Mouse (Mus musculus): ENCODE measurements around the gene Pigk.
A peak's percentile ranks its signal among the peaks of the same experiment; 100 is the strongest.

DNA sequence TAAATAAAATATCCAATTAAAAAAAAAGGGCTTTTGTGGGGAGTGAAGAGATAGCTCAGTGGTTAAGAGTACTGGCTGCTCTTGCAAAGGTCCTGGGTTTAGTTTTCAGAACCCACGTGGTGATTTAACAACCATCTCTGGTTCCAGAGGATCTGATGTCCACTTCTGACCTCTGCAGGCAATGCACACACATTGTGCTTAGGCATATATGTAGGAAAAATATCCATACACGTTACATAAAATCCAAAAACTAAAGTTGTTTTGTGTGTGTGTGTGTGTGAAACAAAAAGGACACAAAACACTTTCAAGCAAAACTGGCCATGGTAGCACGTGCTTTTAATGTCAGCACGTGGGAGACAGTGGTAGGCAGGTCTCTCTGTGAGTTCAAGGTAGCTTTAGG lies 943 bp upstream of the Pigk start:
- peak; percentile 30 for TF ChIP-seq CTCF (IDR thresholded peaks at IDR 0.05)
- no peak for TF ChIP-seq EP300 (IDR thresholded peaks at IDR 0.05)
